Mouse (Mus musculus) intestine, embryonic 15.5 days (tissue): Measurements from ENCODE around the gene Fat3. TPM values are rescaled to one million over a fixed set of nuclear protein-coding genes. Genes with fewer than 3 reads are reported as not detected.

ENCODE experiments used
- ATAC-seq: fragments of 200-750 bp; cut with Nextera tagmentation; 2 replicates; pipeline ENCODE4 v1.8.0; 2017; ENCODE audit warnings: moderate TSS enrichment, moderate library complexity
- H3K27ac ChIP-seq: fragments of 300-500 bp; sonication (generic); 2 replicates; pipeline ENCODE4 v1.5.1; 2015; ENCODE audit warnings: mild to moderate bottlenecking, inconsistent platforms
- H3K27me3 ChIP-seq: fragments of 300-500 bp; sonication (generic); replicated peaks from 2 replicates; pipeline ENCODE4 v1.6.1; 2015; ENCODE audit warnings: inconsistent platforms
- H3K36me3 ChIP-seq: fragments of 300-500 bp; sonication (generic); 2 replicates; pipeline ENCODE4 v1.6.1; 2015; ENCODE audit warnings: inconsistent platforms
- H3K4me1 ChIP-seq: fragments of 300-500 bp; sonication (generic); replicated peaks from 2 replicates; pipeline ENCODE4 v1.6.1; 2015; ENCODE audit warnings: inconsistent platforms
- H3K4me2 ChIP-seq: fragments of 300-500 bp; sonication (generic); replicated peaks from 2 replicates; pipeline ENCODE4 v1.6.1; 2015; ENCODE audit warnings: mild to moderate bottlenecking, inconsistent platforms
- H3K4me3 ChIP-seq: fragments of 300-500 bp; sonication (generic); replicated peaks from 2 replicates; pipeline ENCODE4 v1.5.1; 2015; ENCODE audit warnings: inconsistent platforms
- H3K9ac ChIP-seq: fragments of 300-500 bp; sonication (generic); 2 replicates; pipeline ENCODE4 v1.6.1; 2015; ENCODE audit warnings: inconsistent platforms
- H3K9me3 ChIP-seq: fragments of 300-500 bp; sonication (generic); 2 replicates; pipeline ENCODE4 v1.6.1; 2016; ENCODE audit warnings: inconsistent platforms
- WGBS: fragments of 180-500 bp; shearing (Covaris S2); methylation state at CpG from one replicate; pipeline ENCODE4 v1.1.7; 2015; 5-methylcytosine and 5-hydroxymethylcytosine counted together
- polyA plus RNA-seq: library from polyadenylated mRNA; unstranded; fragments of >200 nt; fragmentation: Nextera tagmentation; extraction: Ambion mirVana; gene quantifications from 2 replicates; pipeline ENCODE4 v1.2.1, GENCODE M21; 2015

The Fat3 gene
- polyA plus RNA-seq, 1 experiment from 2014 or later: 0.46 TPM

DNA sequence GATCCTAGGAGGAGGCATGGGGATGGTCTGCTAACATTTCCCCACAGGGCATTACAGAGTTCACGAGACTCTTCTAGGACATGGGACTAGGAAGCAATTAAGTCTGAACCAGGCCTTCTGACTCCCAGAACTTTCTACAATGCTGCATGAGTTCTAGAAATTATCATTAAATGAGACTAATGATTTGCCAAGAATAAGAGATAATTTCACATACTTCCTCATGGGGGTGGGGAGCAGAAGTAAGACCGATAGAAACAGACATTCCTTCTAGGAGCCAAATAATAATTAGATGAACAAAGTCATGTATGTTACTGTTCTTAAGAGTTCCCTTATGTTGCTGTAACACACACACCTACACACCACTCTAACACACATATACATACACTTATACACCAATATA lies 572.8 kb downstream of the Fat3 start:
- H3K9ac ChIP-seq: no peak overlapping the region
- H3K9me3 ChIP-seq: no peaks in the 10 kb centered on the region
- no peak for ATAC-seq
- H3K36me3 ChIP-seq: no peaks in the 10 kb centered on the region
- H3K4me3 ChIP-seq: no peak overlapping the region
- H3K4me1 ChIP-seq: no peaks in the 10 kb centered on the region
- H3K4me2 ChIP-seq: no peak overlapping the region
- 82% methylated on average over 2 of the region's 2 CpGs for WGBS
- no peaks in the 10 kb centered on the region for H3K27me3 ChIP-seq
- no peak overlapping the region for H3K27ac ChIP-seq

DNA sequence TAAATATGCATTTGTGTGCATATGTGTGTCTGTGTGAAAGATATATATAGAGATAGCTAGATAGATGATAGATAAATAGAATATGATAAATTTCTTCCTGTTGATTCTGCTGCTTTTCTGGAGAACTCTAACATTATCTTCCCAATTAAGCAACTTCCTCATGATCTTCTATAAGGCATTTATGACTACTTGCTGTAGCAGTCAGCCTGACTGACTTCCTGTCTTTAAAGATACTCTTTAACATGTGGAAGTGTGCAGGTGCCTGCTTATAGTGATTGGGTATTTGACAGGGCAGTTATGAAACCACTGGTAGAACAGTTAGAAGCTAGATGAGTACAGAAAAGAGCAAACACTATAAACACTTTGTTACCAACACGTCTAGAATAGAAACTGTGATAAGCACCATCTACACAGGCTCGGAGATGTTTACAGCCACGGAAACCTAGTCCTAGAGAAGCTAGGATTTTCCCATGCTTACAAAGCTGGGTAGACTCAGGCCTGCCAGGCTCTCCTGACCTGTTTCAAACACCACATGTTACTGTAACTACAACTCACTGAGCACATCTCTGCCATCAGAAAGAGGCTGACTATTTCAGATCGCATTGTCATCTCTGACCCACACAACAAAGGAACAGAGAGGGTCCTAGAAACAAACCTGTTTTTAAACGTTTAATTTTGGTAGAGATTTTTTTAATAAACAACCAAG lies 573.6 kb downstream of the Fat3 start:
- Histone ChIP-seq H3K27me3 (no peaks in the 10 kb centered on the region), H3K27ac (no peak overlapping the region), H3K4me3 (no peak overlapping the region), H3K4me2 (no peak overlapping the region), H3K9ac (no peak overlapping the region), H3K4me1 (no peaks in the 10 kb centered on the region), H3K36me3 (no peaks in the 10 kb centered on the region), H3K9me3 (no peaks in the 10 kb centered on the region)
- no peak for ATAC-seq
- 68% methylated on average over 5 of the region's 5 CpGs for WGBS

DNA sequence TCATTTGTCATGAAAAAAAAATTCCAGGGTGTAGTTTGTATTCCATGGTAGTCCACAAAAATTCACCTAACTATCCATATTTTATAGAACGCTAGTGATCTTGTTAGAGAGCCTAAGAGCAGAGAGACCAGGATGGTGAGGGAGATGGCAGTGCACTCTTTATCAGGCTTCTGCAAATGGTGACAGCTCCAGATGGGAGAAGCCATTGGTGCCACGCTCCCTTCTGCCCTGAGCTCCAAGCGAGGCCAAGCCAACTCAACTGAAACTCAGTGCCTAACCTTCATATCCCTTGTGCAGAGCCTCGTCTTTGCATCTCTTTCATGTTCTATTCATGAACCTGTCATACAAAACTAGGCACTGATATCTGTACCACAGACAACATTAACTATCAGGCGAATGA lies 575.8 kb downstream of the Fat3 start:
- Histone ChIP-seq H3K4me3 (no peak overlapping the region), H3K4me2 (no peak overlapping the region), H3K9ac (no peak overlapping the region), H3K27me3 (no peaks in the 10 kb centered on the region), H3K4me1 (no peaks in the 10 kb centered on the region), H3K36me3 (no peaks in the 10 kb centered on the region), H3K27ac (no peak overlapping the region), H3K9me3 (no peaks in the 10 kb centered on the region)
- 93% methylated on average over 5 of the region's 5 CpGs for WGBS
- ATAC-seq: no peak

DNA sequence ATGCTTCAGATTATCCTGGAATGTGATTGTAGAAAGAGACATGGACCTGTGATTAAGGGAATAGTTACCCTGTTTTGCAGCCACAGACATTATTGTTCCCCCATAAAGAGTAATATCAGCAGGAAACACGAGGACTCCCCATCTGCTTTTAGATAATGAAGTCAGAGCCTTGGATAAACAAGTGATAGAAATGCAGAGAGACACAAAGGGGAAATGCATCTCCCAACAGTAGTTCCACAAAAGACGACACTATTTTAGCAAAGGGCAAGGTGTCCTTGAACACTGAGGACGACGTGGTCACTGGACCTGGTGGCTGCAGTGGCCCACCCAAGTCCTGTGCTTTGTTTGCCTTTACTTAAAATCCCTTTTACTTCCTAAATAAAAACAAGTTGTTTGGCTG lies 580.8 kb downstream of the Fat3 start:
- Histone ChIP-seq H3K27ac (no peak overlapping the region), H3K4me1 (no peaks in the 10 kb centered on the region), H3K4me3 (no peak overlapping the region), H3K9ac (no peak overlapping the region), H3K9me3 (no peaks in the 10 kb centered on the region), H3K27me3 (no peaks in the 10 kb centered on the region), H3K4me2 (no peak overlapping the region), H3K36me3 (no peaks in the 10 kb centered on the region)
- WGBS: 76% methylated on average over 4 of the region's 4 CpGs
- ATAC-seq: no peak

DNA sequence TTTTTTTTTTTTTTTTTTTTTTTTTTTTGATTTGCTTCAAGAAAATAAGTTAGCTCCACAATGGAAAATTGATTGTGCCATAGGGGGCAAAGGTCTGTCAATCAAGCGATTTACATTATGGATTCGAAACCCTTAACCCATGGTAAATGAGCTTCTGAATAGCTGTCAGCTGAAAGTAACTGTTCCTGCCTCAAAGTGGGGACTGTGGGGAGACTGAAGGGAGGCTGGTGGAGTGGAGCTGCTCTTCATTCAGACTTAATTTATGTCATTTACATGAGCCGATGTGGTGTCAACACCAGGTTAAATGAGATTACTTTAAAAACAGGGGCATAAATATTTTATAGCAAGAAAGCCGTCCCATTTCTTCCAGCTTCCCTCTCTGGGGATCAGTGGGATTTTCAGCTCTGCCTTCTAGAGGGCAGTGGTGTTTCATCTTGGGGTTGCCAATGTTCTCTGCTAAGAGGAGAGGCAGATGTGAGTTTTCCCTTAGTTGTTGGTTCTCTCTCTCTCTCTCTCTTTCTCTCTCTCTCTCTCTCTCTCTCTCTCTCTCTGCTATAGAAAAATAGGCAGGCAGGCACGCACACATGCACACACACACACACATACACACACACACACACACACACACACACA lies 581.6 kb downstream of the Fat3 start:
- H3K4me3 ChIP-seq: no peak overlapping the region
- ATAC-seq: no peak
- H3K4me1 ChIP-seq: no peaks in the 10 kb centered on the region
- H3K27ac ChIP-seq: no peak overlapping the region
- no peaks in the 10 kb centered on the region for H3K27me3 ChIP-seq
- H3K36me3 ChIP-seq: no peaks in the 10 kb centered on the region
- no peak overlapping the region for H3K9ac ChIP-seq
- no peaks in the 10 kb centered on the region for H3K9me3 ChIP-seq
- H3K4me2 ChIP-seq: no peak overlapping the region
- 60% methylated on average over 5 of the region's 5 CpGs for WGBS

DNA sequence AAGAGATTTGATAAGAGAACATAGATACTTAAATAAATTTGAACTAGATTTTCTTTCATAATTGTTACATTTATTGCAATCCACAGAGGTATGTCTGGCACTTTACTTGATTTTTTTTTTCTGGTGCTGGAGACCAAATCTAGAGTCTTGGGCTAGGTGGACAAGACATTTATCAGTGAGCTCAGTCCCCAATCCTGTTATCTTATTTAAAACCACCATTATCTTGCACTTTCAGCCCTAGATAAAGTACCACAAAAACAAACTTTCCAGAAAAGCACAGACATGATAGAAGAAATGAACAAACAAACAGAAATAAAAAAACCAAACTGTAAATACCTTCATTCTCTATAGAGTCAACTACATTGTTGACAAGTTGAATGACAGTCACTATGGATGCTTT lies 584.5 kb downstream of the Fat3 start:
- Histone ChIP-seq H3K36me3 (no peaks in the 10 kb centered on the region), H3K4me1 (no peaks in the 10 kb centered on the region), H3K9ac (no peak overlapping the region), H3K4me2 (no peak overlapping the region), H3K27ac (no peak overlapping the region), H3K4me3 (no peak overlapping the region), H3K27me3 (no peaks in the 10 kb centered on the region), H3K9me3 (no peaks in the 10 kb centered on the region)
- ATAC-seq: no peak

DNA sequence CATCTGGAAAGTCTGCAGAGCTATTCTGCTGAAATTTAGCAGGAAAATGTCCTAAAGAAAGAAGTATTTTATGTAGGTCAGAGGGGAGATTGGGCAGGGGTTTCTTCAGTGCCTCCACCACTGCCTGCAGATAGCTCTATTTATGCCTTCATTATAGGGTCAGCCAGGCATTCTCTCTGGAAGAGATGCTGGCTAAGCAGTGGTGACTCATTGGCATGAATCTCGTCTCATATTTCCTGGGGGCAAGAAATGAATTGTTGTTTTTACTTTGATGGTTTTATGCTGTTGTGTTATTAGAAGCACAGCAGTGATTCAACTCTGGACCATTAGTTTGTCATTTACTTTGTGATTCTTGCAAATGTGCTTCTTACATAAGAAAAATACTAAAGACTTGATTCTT lies 588.4 kb downstream of the Fat3 start:
- no peak for ATAC-seq
- H3K4me3 ChIP-seq: no peak overlapping the region
- no peak overlapping the region for H3K27ac ChIP-seq
- H3K36me3 ChIP-seq: no peaks in the 10 kb centered on the region
- H3K4me2 ChIP-seq: no peak overlapping the region
- no peaks in the 10 kb centered on the region for H3K9me3 ChIP-seq
- 56% methylated on average over 1 of the region's 1 CpGs for WGBS
- H3K4me1 ChIP-seq: no peaks in the 10 kb centered on the region
- H3K27me3 ChIP-seq: no peaks in the 10 kb centered on the region
- H3K9ac ChIP-seq: no peak overlapping the region

DNA sequence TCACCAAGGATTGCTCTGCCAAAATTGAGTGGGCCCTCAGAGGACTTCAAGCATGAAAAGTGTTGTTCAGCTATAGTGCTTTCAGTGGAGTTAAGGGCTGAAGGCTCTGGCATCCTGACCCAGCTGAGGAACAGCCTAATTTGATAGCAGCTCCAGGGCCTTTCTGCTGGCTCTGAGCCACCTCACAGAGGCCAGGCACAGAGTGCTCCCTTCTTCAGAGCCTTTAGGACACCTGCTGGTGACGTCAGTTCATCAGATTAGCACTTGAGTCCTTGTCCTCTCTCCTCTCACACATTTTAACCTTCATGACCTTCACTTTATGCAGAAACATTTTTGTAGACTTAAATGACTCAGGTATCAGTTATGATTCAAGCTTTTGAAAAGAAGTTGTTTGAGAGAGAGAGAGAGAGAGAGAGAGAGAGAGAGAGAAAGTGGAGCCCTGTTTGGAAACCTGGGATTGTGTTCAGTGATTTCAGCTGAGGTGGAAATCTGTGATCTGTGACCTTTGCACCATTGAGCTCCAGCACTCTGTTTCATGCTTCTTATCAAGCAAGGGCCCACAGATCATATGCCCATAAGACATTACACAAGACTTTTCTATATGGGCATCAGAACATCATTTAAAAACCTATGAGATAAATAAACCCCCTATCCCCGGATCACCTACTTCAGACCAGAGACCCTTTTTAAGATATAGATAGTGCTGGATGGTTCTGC lies 591.5 kb downstream of the Fat3 start:
- no peak overlapping the region for H3K27ac ChIP-seq
- H3K4me3 ChIP-seq: no peak overlapping the region
- WGBS: 57% methylated on average over 2 of the region's 2 CpGs
- no peak overlapping the region for H3K9ac ChIP-seq
- ATAC-seq: 0 out of 2 replicates have a peak, but pooled peaks have one; percentile 41
- no peaks in the 10 kb centered on the region for H3K36me3 ChIP-seq
- H3K27me3 ChIP-seq: no peaks in the 10 kb centered on the region
- H3K9me3 ChIP-seq: no peaks in the 10 kb centered on the region
- H3K4me2 ChIP-seq: no peak overlapping the region
- H3K4me1 ChIP-seq: no peaks in the 10 kb centered on the region

DNA sequence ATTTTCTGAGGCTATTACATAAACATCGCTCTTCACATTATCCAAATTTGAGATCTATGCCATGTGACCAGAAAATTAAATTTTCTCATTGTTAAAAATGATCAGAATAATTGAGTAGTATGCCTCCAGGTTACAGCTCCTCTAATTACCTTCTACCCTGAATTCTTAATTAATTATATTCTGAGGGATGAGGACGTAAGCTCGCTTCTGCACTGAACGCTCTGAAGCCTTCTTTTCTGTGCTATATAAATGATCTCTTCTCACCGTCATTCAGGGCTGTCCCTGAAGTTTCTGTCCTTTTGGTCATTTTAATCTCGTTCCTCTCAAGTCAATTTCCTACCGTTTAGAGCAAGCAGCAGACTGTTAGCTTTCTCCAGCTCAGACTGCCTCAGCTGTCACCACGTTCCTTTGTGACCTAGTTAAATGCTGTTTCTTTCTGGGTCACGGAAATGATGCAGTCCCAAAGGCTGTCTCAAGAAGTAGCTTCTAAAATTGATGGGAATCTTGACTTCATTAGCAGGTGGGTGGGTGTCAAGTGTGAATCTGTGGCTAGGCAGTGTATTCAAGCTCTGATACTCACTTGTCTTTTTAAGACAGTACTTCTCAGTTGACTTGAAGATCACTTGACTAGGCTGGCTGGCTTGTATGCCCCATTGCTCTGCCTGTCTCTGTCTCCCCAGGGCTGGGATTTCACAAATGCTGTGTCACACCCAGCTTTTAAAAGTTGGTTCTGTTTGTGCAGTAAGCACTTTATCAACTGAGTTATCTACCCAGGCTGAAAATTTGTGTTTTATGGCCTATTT lies 596.9 kb downstream of the Fat3 start:
- Histone ChIP-seq H3K9ac (no peak overlapping the region), H3K4me2 (no peak overlapping the region), H3K4me1 (no peaks in the 10 kb centered on the region), H3K27me3 (no peaks in the 10 kb centered on the region), H3K27ac (no peak overlapping the region), H3K9me3 (no peaks in the 10 kb centered on the region), H3K36me3 (no peaks in the 10 kb centered on the region), H3K4me3 (no peak overlapping the region)
- WGBS: 75% methylated on average over 9 of the region's 9 CpGs
- no peak for ATAC-seq

DNA sequence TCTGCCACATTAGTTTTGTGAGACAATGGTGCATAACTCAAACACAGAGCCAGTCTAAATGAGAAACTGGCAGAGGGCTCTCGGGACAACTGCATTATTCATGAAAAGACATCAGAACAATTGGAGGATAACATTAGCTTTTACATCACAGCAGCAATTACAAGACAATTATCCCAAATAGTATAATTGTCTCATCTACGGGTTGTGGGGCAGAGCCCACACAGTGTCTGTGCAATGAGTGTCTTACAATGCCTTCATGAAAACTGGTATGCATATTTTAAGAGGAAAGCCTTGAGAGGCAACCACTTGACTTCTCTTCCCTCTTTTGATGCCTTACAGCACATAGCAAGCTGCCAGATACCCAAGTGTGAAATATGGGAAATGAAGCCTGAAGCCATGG lies 603.0 kb downstream of the Fat3 start:
- Histone ChIP-seq H3K9ac (no peak overlapping the region), H3K27me3 (no peaks in the 10 kb centered on the region), H3K4me3 (no peak overlapping the region), H3K27ac (no peak overlapping the region), H3K36me3 (no peaks in the 10 kb centered on the region), H3K4me2 (no peak overlapping the region), H3K9me3 (no peaks in the 10 kb centered on the region), H3K4me1 (no peaks in the 10 kb centered on the region)
- ATAC-seq: no peak
- 77% methylated on average over 2 of the region's 2 CpGs for WGBS

DNA sequence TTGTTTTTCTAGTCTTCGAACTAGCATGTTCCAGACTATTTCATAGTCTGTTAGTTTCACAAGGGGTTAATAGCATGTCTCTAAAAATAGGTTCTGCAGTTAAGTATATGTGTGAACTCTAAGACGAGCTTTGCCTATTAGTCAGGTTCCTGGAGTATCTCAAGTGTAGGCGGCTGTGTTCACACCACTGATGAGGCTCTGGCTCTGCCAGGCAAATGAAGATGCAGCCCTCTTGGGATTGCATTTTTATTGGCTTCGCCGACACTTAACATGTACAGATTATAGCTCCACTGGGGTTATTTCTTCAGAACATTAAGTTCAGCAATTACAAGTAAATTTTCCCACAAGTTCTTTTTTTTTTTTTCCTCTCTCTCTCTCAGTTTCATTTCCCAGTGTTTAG lies 614.3 kb downstream of the Fat3 start:
- no peaks in the 10 kb centered on the region for H3K36me3 ChIP-seq
- 66% methylated on average over 5 of the region's 5 CpGs for WGBS
- ATAC-seq: no peak
- no peak overlapping the region for H3K9ac ChIP-seq
- no peak overlapping the region for H3K27ac ChIP-seq
- no peaks in the 10 kb centered on the region for H3K27me3 ChIP-seq
- no peaks in the 10 kb centered on the region for H3K4me1 ChIP-seq
- no peak overlapping the region for H3K4me3 ChIP-seq
- no peaks in the 10 kb centered on the region for H3K9me3 ChIP-seq
- H3K4me2 ChIP-seq: no peak overlapping the region

DNA sequence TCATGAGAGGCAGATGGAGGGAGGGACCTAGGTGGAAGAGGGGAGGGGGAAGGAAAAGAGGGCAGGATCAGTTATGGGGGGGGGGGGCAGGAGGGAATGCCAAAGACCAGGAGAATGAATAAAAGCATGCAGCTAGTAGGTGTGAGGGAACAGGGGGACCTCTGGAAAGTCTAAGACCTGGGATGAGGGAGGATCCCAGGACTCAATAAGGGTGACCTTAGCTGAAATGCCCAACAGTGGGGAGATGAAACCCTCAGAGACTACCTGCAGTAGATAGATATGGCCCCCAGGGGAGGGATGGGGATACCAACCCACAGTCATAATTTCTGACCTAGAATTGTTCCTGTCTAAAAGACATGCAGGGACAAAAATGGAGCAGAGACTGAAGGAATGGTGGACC lies 620.3 kb downstream of the Fat3 start:
- Histone ChIP-seq H3K4me2 (no peak overlapping the region), H3K27ac (no peak overlapping the region), H3K4me1 (no peaks in the 10 kb centered on the region), H3K4me3 (no peak overlapping the region), H3K9ac (no peak overlapping the region), H3K36me3 (no peaks in the 10 kb centered on the region), H3K27me3 (no peaks in the 10 kb centered on the region), H3K9me3 (no peaks in the 10 kb centered on the region)
- ATAC-seq: no peak
